Mouse (Mus musculus) cerebellum, adult 2 months (tissue): ENCODE data around the gene 5730522E02Rik.

Experiments used
- CTCF ChIP-seq: fragments of 200-500 bp; IDR thresholded peaks from 2 replicates; pipeline ENCODE4 v1.5.1; 2011; ENCODE audit warnings: low read depth, mild to moderate bottlenecking, control low read depth, low read length, moderate library complexity, borderline replicate concordance; ENCODE audit not compliant: insufficient read depth
- POLR2A ChIP-seq: fragments of 200-500 bp; IDR thresholded peaks from 2 replicates; pipeline ENCODE4 v1.6.1; 2011; ENCODE audit warnings: low read length, control low read depth, borderline replicate concordance; ENCODE audit not compliant: insufficient read depth

GRCm38 (mm10) chr11:26004018-26004417 lies 206.5 kb downstream of the 5730522E02Rik start:
- TF ChIP-seq CTCF (no peak), POLR2A (no peak)
